Mouse (Mus musculus): ENCODE data around the gene Gm3633. TPM values are rescaled to one million over a fixed set of nuclear protein-coding genes. Genes with fewer than 3 reads are reported as not detected.
"Not testable (repeated sequence)": the region's sequence is repeated elsewhere in the genome, so short reads cannot be mapped to it uniquely, and the experiment has no call there.

Gm3633 gene
- total RNA-seq (2017): not detected in 2 replicates

GRCm38 (mm10) chr14:42641817-42642216 is at the start of gene Gm3633:
Gene Gm3633, minus strand, starts transcription at chr14:42641917.
- not testable (repeated sequence) for ATAC-seq (replicated peaks; ENCODE audit: low read depth, poor library complexity, severe bottlenecking)

GRCm38 (mm10) chr14:42655638-42656037 is 13.9 kb upstream of the Gm3633 start, which contains the start of gene Gm10378:
Gene Gm10378, plus strand, starts transcription at chr14:42655938.
- not testable (repeated sequence) for ATAC-seq (replicated peaks; ENCODE audit: low read depth, poor library complexity, severe bottlenecking)

GRCm38 (mm10) chr14:42599782-42600181 is 41.9 kb downstream of the Gm3633 start, which contains the start of gene Gm17124:
Gene Gm17124, minus strand, starts transcription at chr14:42599882.
- not testable (repeated sequence) for ATAC-seq (replicated peaks; ENCODE audit: low read depth, poor library complexity, severe bottlenecking)

Other genes starting within 250 kb of the Gm3633 start
- gene Gm8005, start 202.2 kb downstream of the Gm3633 start, total RNA-seq (2017): not detected in 2 replicates
- not detected in 2 replicates for gene Gm8011, start 178.0 kb downstream of the Gm3633 start, total RNA-seq (2017)
- gene Gm8020, start 139.6 kb downstream of the Gm3633 start, total RNA-seq (2017): not detected in 2 replicates
- not detected in 2 replicates for gene Gm8024, start 117.6 kb downstream of the Gm3633 start, total RNA-seq (2017)
- gene Gm17124, start 42.0 kb downstream of the Gm3633 start, total RNA-seq (2017): not detected in 2 replicates
- not detected in 2 replicates for gene Gm10378, start 14.0 kb upstream of the Gm3633 start, total RNA-seq (2017)
- not detected in 2 replicates for gene Gm3015, start 126.9 kb upstream of the Gm3633 start, total RNA-seq (2017)
- gene Gm10377, start 156.1 kb upstream of the Gm3633 start, total RNA-seq (2017): not detected in 2 replicates
- gene Gm21977, start 211.6 kb upstream of the Gm3633 start, total RNA-seq (2017): not detected in 2 replicates

Data from common myeloid progenitor, adult 5-6 weeks (primary cell).